Mouse (Mus musculus) lung, adult 18-20 months (tissue): ENCODE results near the gene Exoc1.

Experiments
- DNase-seq, 2 experiments: peaks; one replicate each; pipeline ENCODE4 v3.0.0; 2022; ENCODE audit warnings: mixed read lengths in 2 of 2

Gene Exoc1

GRCm38 (mm10) chr5:76612867-76613499 is 83.9 kb downstream of the Exoc1 start:
- DNase-seq, result no peak

DNA sequence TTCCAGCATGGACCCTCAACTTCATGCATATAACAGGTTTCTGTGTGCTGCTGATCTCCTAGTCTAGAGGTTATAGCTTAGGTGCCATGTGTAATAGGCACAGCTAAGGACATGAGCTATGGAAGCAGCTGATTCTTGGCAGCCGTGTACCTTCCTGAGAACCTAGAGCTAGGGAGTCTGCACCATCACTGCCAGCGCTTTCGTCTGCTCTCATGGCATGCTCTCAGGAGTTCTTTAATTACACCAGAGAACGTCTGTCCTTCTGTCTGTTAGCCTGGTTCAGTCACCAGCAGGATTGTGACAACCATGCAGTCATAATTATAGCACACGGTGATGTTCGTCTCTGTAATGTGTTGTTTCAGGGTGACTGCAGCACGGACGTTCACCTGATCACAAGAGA is 86.2 kb downstream of the Exoc1 start:
- DNase-seq, result no peak

DNA sequence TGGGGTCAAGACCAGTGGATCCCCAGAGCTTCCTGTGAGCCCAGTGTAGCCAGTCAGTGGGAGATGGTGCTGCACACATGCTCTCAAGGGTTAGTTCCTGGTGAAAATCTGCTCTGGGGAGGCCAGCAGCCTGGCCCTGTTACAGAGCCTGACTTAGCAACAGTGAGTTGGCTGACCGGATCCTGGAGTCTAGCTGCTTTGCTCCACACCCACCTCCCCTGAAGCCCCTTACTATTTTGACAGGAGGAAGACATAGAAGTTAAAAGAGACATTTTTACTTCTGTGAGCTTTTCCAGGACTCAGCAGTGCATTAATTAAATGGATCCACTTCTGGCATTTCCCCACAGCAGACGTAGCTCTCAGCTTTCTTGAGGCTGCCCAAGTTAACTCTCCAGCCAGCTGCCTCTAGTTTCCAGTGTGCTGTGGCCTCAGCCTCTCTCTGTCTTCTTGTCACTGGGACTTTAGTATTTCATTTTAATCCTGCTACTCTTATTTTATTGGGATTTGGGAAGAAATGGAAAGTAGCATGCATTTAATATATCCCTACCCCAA is 87.2 kb downstream of the Exoc1 start:
- DNase-seq, result no peak

DNA sequence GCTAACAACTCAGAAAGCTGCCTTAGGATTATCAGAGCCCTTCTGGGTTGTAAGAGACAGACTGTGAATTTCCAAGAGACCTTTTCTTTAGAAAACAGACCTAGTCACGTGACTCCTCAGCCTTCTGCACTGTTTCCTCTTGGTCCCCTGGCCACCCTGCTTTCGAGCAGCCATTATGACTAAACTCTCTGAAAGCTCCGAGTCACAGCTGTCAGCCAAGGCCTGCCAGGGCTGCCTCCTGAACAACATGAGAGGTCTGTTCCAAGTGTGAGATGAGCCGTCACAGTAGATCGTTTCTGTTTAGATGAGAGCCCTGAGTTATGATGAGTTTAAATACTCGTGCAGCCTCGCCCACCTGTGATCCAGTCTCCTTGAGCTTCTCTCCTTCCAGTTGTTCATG is 89.6 kb downstream of the Exoc1 start:
- no peak for DNase-seq
